Mouse (Mus musculus): ENCODE results near the gene Brix1. TPM values are rescaled to one million over a fixed set of nuclear protein-coding genes. Genes with fewer than 3 reads are reported as not detected.
"Not testable (repeated sequence)": the region's sequence is repeated elsewhere in the genome, so short reads cannot be mapped to it uniquely, and the experiment has no call there.

The Brix1 gene
- 125 and 136 TPM in 2 replicates for polyA plus RNA-seq (2016; fragmentation: Nextera tagmentation; extraction: Ambion mirVana)

GRCm38 (mm10) chr15:10485484-10486364 lies at the start of gene Brix1, which contains the start of gene Rad1:
Brix1 (minus strand) TSS chr15:10485947.
Rad1 (plus strand) TSS chr15:10486018.
- Histone ChIP-seq H3K27ac (peak within 1 kb of the TSS; percentile 87), H3K9me3 (no peaks in the 10 kb centered on the region), H3K4me2 (peak within 1 kb of the TSS; percentile 70), H3K27me3 (no peaks in the 10 kb centered on the region), H3K9ac (replicated peaks) (peak within 1 kb of the TSS; percentile 86), H3K4me3 (replicated peaks) (peak within 1 kb of the TSS; percentile 83), H3K4me1 (replicated peaks) (peaks cover 18% of the 10 kb centered on the region), H3K36me3 (peaks cover 44% of the 10 kb centered on the region)
- under 1% methylated on average over 58 of the region's 58 CpGs for WGBS
- peak; percentile 99 for ATAC-seq (ENCODE audit: insufficient number of reproducible peaks, insufficient read depth, low FRiP score, low TSS enrichment, low read depth)

GRCm38 (mm10) chr15:10534591-10534990 lies 48.8 kb upstream of the Brix1 start:
- no peak for ATAC-seq (ENCODE audit: insufficient number of reproducible peaks, insufficient read depth, low FRiP score, low TSS enrichment, low read depth)
- Histone ChIP-seq H3K36me3 (no peaks in the 10 kb centered on the region), H3K4me1 (replicated peaks) (peaks cover 2% of the 10 kb centered on the region), H3K9ac (replicated peaks) (no peak overlapping the region), H3K4me2 (no peak overlapping the region), H3K27me3 (no peaks in the 10 kb centered on the region), H3K9me3 (no peaks in the 10 kb centered on the region), H3K27ac (no peak overlapping the region), H3K4me3 (replicated peaks) (no peak overlapping the region)
- 79% methylated on average over 5 of the region's 5 CpGs for WGBS

- not testable (repeated sequence) for H3K4me3 ChIP-seq (replicated peaks); H3K9ac ChIP-seq (replicated peaks); H3K9me3 ChIP-seq; ATAC-seq (ENCODE audit: insufficient number of reproducible peaks, insufficient read depth, low FRiP score, low TSS enrichment, low read depth); H3K27me3 ChIP-seq; H3K4me1 ChIP-seq (replicated peaks); H3K4me2 ChIP-seq; H3K27ac ChIP-seq; H3K36me3 ChIP-seq
- WGBS: 93% methylated on average over 10 of the region's 10 CpGs
Observed at GRCm38 (mm10) chr15:10533361-10533760, 47.6 kb upstream of the Brix1 start.

GRCm38 (mm10) chr15:10531352-10531751 lies 45.6 kb upstream of the Brix1 start:
- Histone ChIP-seq H3K9ac (replicated peaks) (no peak overlapping the region), H3K27ac (no peak overlapping the region), H3K4me3 (replicated peaks) (no peak overlapping the region), H3K27me3 (no peaks in the 10 kb centered on the region), H3K9me3 (no peaks in the 10 kb centered on the region), H3K4me1 (replicated peaks) (no peaks in the 10 kb centered on the region), H3K4me2 (no peak overlapping the region), H3K36me3 (no peaks in the 10 kb centered on the region)
- no peak for ATAC-seq (ENCODE audit: insufficient number of reproducible peaks, insufficient read depth, low FRiP score, low TSS enrichment, low read depth)
- 92% methylated on average over 4 of the region's 4 CpGs for WGBS

- H3K27me3 ChIP-seq: no peaks in the 10 kb centered on the region
- H3K9ac ChIP-seq (replicated peaks): no peak overlapping the region
- H3K4me1 ChIP-seq (replicated peaks): no peaks in the 10 kb centered on the region
- H3K4me3 ChIP-seq (replicated peaks): no peak overlapping the region
- ATAC-seq (ENCODE audit: insufficient number of reproducible peaks, insufficient read depth, low FRiP score, low TSS enrichment, low read depth): no peak
- H3K27ac ChIP-seq: no peak overlapping the region
- H3K36me3 ChIP-seq: no peaks in the 10 kb centered on the region
- no peak overlapping the region for H3K4me2 ChIP-seq
- WGBS: 81% methylated on average over 1 of the region's 1 CpGs
- no peaks in the 10 kb centered on the region for H3K9me3 ChIP-seq
Observed at GRCm38 (mm10) chr15:10525896-10526295, 40.1 kb upstream of the Brix1 start.

- WGBS: 87% methylated on average over 7 of the region's 7 CpGs
- Histone ChIP-seq H3K27ac (no peak overlapping the region), H3K27me3 (no peaks in the 10 kb centered on the region), H3K36me3 (no peaks in the 10 kb centered on the region), H3K4me2 (no peak overlapping the region), H3K9me3 (no peaks in the 10 kb centered on the region), H3K4me1 (replicated peaks) (no peaks in the 10 kb centered on the region), H3K4me3 (replicated peaks) (no peak overlapping the region), H3K9ac (replicated peaks) (no peak overlapping the region)
- no peak for ATAC-seq (ENCODE audit: insufficient number of reproducible peaks, insufficient read depth, low FRiP score, low TSS enrichment, low read depth)
Observed at GRCm38 (mm10) chr15:10515166-10515565, 29.4 kb upstream of the Brix1 start.

- ATAC-seq (ENCODE audit: insufficient number of reproducible peaks, insufficient read depth, low FRiP score, low TSS enrichment, low read depth): no peak
- H3K4me1 ChIP-seq (replicated peaks): peaks cover 5% of the 10 kb centered on the region; the same call in 1 of the 2 replicates
- peak overlapping the region; percentile 21; the same call in 1 of the 2 replicates for H3K4me2 ChIP-seq
- H3K27me3 ChIP-seq: no peaks in the 10 kb centered on the region
- no peak overlapping the region for H3K4me3 ChIP-seq (replicated peaks)
- no peaks in the 10 kb centered on the region for H3K9me3 ChIP-seq
- no peak overlapping the region; the same call in 1 of the 2 replicates for H3K9ac ChIP-seq (replicated peaks)
- 20% methylated on average over 11 of the region's 11 CpGs for WGBS
- no peaks in the 10 kb centered on the region for H3K36me3 ChIP-seq
- H3K27ac ChIP-seq: no peak overlapping the region
Observed at GRCm38 (mm10) chr15:10506099-10506498, 20.4 kb upstream of the Brix1 start.

- ATAC-seq (ENCODE audit: insufficient number of reproducible peaks, insufficient read depth, low FRiP score, low TSS enrichment, low read depth): peak; percentile 81; the same call in 1 of the 2 replicates
- no peak overlapping the region for H3K4me3 ChIP-seq (replicated peaks)
- H3K27me3 ChIP-seq: no peaks in the 10 kb centered on the region
- WGBS: 57% methylated on average over 11 of the region's 11 CpGs
- H3K4me2 ChIP-seq: no peak overlapping the region
- no peak overlapping the region for H3K9ac ChIP-seq (replicated peaks)
- H3K27ac ChIP-seq: no peak overlapping the region
- peaks cover 2% of the 10 kb centered on the region; the same call in 1 of the 2 replicates for H3K4me1 ChIP-seq (replicated peaks)
- H3K36me3 ChIP-seq: peaks cover 3% of the 10 kb centered on the region; the same call in 1 of the 2 replicates
- H3K9me3 ChIP-seq: no peaks in the 10 kb centered on the region
Observed at GRCm38 (mm10) chr15:10500838-10501719, 15.3 kb upstream of the Brix1 start.

- WGBS: 82% methylated on average over 5 of the region's 5 CpGs
- Histone ChIP-seq H3K4me2 (no peak overlapping the region), H3K9me3 (no peaks in the 10 kb centered on the region), H3K27ac (no peak overlapping the region), H3K36me3 (peaks cover 8% of the 10 kb centered on the region; the same call in 1 of the 2 replicates), H3K9ac (replicated peaks) (no peak overlapping the region), H3K4me3 (replicated peaks) (no peak overlapping the region), H3K27me3 (no peaks in the 10 kb centered on the region), H3K4me1 (replicated peaks) (no peaks in the 10 kb centered on the region)
- no peak for ATAC-seq (ENCODE audit: insufficient number of reproducible peaks, insufficient read depth, low FRiP score, low TSS enrichment, low read depth)
Observed at GRCm38 (mm10) chr15:10500035-10500434, 14.3 kb upstream of the Brix1 start.

- WGBS: 73% methylated on average over 5 of the region's 5 CpGs
Observed at GRCm38 (mm10) chr15:10499593-10499992, 13.8 kb upstream of the Brix1 start.

GRCm38 (mm10) chr15:10496696-10497095 lies 10.9 kb upstream of the Brix1 start:
- not testable (repeated sequence) for H3K27ac ChIP-seq; H3K9me3 ChIP-seq; H3K27me3 ChIP-seq; H3K4me3 ChIP-seq (replicated peaks); ATAC-seq (ENCODE audit: insufficient number of reproducible peaks, insufficient read depth, low FRiP score, low TSS enrichment, low read depth); H3K4me1 ChIP-seq (replicated peaks); H3K9ac ChIP-seq (replicated peaks); H3K4me2 ChIP-seq
- H3K36me3 ChIP-seq: peaks cover 40% of the 10 kb centered on the region
- WGBS: 100% methylated on average over 1 of the region's 1 CpGs

More at GRCm38 (mm10) chr15:10499593-10499992, 13.8 kb upstream of the Brix1 start:
- no peaks in the 10 kb centered on the region for H3K9me3 ChIP-seq
- no peak overlapping the region for H3K4me2 ChIP-seq
- H3K9ac ChIP-seq (replicated peaks): no peak overlapping the region
- no peaks in the 10 kb centered on the region for H3K27me3 ChIP-seq
- no peaks in the 10 kb centered on the region for H3K4me1 ChIP-seq (replicated peaks)
- no peak overlapping the region for H3K27ac ChIP-seq
- ATAC-seq (ENCODE audit: insufficient number of reproducible peaks, insufficient read depth, low FRiP score, low TSS enrichment, low read depth): no peak
- peaks cover 13% of the 10 kb centered on the region; the same call in 1 of the 2 replicates for H3K36me3 ChIP-seq
- H3K4me3 ChIP-seq (replicated peaks): no peak overlapping the region
